Mouse (Mus musculus) hindbrain, postnatal 0 days (tissue): ENCODE results near the gene Son. TPM values are rescaled to one million over a fixed set of nuclear protein-coding genes. Genes with fewer than 3 reads are reported as not detected.

ENCODE experiments used
- ATAC-seq: fragments of 200-750 bp; cut with Nextera tagmentation; 2 replicates; pipeline ENCODE4 v1.8.0; 2017; ENCODE audit warnings: mild to moderate bottlenecking, moderate TSS enrichment, moderate library complexity
- DNase-seq: peaks from one replicate; pipeline ENCODE4 v3.0.0-alpha.2; 2015; ENCODE audit warnings: low spot score
- H3K27ac ChIP-seq: fragments of 300-500 bp; sonication (generic); 2 replicates; pipeline ENCODE4 v1.5.1; 2014; ENCODE audit warnings: mild to moderate bottlenecking
- H3K27me3 ChIP-seq: fragments of 300-500 bp; sonication (generic); 2 replicates; pipeline ENCODE4 v1.6.1; 2014; ENCODE audit warnings: low read length, mixed read lengths; ENCODE audit not compliant: insufficient read depth
- H3K36me3 ChIP-seq: fragments of 300-500 bp; sonication (generic); 2 replicates; pipeline ENCODE4 v1.6.1; 2014; ENCODE audit warnings: low read length, mixed read lengths; ENCODE audit not compliant: insufficient read depth
- H3K4me1 ChIP-seq: fragments of 300-500 bp; sonication (generic); 2 replicates; pipeline ENCODE4 v1.6.1; 2014; ENCODE audit warnings: antibody characterized with exemption, low read length, mixed read lengths; ENCODE audit not compliant: insufficient read depth
- H3K4me2 ChIP-seq: fragments of 300-500 bp; sonication (generic); 2 replicates; pipeline ENCODE4 v1.6.1; 2014; ENCODE audit warnings: low read depth, mild to moderate bottlenecking, low read length, moderate library complexity, mixed read lengths
- H3K4me3 ChIP-seq: fragments of 300-500 bp; sonication (generic); 2 replicates; pipeline ENCODE4 v1.5.1; 2014; ENCODE audit warnings: low read length
- H3K9ac ChIP-seq: fragments of 300-500 bp; sonication (generic); replicated peaks from 2 replicates; pipeline ENCODE4 v1.6.1; 2014; ENCODE audit warnings: mild to moderate bottlenecking, low read length, moderate library complexity, mixed read lengths
- H3K9me3 ChIP-seq: fragments of 300-500 bp; sonication (generic); 2 replicates; pipeline ENCODE4 v1.6.1; 2016; ENCODE audit warnings: low read length, mixed read lengths
- CTCF ChIP-seq: IDR thresholded peaks from 2 replicates; pipeline ENCODE4 v1.5.1; 2016; ENCODE audit warnings: antibody characterized with exemption, control low read depth, low read depth
- WGBS: fragments of 180-500 bp; shearing (Covaris S2); extraction: QIAGEN DNeasy Blood & Tissue Kit; methylation state at CpG from one replicate; pipeline ENCODE4 v1.1.7; 2014; 5-methylcytosine and 5-hydroxymethylcytosine counted together
- polyA plus RNA-seq: library from polyadenylated mRNA; unstranded; fragments of >200 nt; fragmentation: Nextera tagmentation; extraction: Ambion mirVana; gene quantifications from 2 replicates; pipeline ENCODE4 v1.2.1, GENCODE M21; 2015
- total RNA-seq: library from RNA; depleted of rRNA; stranded (reverse); fragments of >200 nt; gene quantifications from 2 replicates; pipeline ENCODE4 v1.2.3, GENCODE M21; 2014

The Son gene
- total and polyA plus RNA-seq, 2 experiments from 2014 or later = 95.3 to 246 TPM

DNA sequence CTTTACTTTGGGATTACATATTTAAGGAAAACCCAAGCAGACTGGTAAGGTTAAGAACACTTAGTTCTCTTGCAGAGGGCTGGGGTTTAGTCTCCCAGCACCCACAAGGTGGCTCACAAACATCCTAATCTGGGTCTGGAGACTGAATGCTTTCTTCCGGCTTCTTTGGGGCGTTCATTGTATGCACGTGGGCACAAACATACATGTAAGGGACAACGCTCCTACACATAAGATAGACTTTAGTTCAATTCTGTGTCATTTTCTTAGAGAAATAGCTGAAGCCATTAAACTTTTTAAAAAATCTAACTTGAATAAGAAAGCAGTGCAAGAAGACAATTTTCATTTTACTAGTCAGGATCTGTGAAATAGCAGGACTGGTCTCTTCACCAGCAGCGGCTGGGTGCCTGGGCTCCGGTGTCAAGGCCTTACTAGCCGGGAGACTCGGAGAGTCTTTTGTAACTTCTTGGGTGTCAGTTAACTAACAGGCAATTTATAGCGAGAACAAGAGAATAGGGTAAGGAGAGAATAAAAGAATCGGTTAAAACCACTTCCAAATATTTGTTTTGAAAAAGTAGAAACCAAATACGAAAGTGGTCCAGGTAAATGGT is 1.2 kb upstream of the Son start:
- Histone ChIP-seq H3K27me3 (no peaks in the 10 kb centered on the region), H3K27ac (peak overlapping the region; percentile 97; the same call in 1 of the 2 replicates), H3K4me1 (peaks cover 7% of the 10 kb centered on the region; the same call in 1 of the 2 replicates), H3K4me3 (peak overlapping the region; percentile 81), H3K4me2 (peak overlapping the region; percentile 76), H3K36me3 (no peaks in the 10 kb centered on the region; the same call in 1 of the 2 replicates), H3K9me3 (no peaks in the 10 kb centered on the region), H3K9ac (peak overlapping the region; percentile 74)
- peak; percentile 16; the same call in 1 of the 2 replicates for TF ChIP-seq CTCF
- under 1% methylated on average over 11 of the region's 11 CpGs for WGBS
- ATAC-seq (no peak), DNase-seq (peak; percentile 20)

- peak within 1 kb of the TSS; percentile 74 for H3K9ac ChIP-seq
- no peaks in the 10 kb centered on the region for H3K27me3 ChIP-seq
- H3K36me3 ChIP-seq = peaks cover 5% of the 10 kb centered on the region
- no peak for TF ChIP-seq CTCF
- peaks cover 7% of the 10 kb centered on the region; the same call in 1 of the 2 replicates for H3K4me1 ChIP-seq
- H3K4me3 ChIP-seq = peak within 1 kb of the TSS; percentile 81
- H3K9me3 ChIP-seq = no peaks in the 10 kb centered on the region
- under 1% methylated on average over 53 of the region's 59 CpGs for WGBS
- peak within 1 kb of the TSS; percentile 76 for H3K4me2 ChIP-seq
- H3K27ac ChIP-seq = peak within 1 kb of the TSS; percentile 97
- peak; percentile 88 for ATAC-seq
- peak; percentile 95 for DNase-seq
Measured at GRCm38 (mm10) chr16:91646681-91647419, 456 bp upstream of the Son start, which contains the start of gene Gart. Gene Gart, minus strand, starts transcription at chr16:91646952.

DNA sequence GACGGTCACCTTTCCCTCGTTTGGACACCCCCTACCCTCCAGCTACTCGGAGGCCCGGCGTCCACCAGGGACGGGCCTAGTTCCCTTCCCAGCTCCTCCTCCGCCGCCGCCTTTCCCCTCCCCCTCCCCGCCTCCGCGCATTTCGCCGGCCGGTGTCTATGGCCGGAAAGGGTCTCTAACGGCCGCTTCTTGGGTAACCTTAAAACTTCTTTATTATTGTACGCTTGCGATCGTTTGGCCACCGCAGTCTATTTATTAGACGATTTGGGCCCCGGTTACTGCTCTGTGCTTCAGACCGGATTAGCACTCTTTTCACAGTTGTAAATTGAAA is 879 bp downstream of the Son start:
- Histone ChIP-seq H3K27ac (peak overlapping the region; percentile 97), H3K27me3 (no peaks in the 10 kb centered on the region), H3K4me2 (peak overlapping the region; percentile 76), H3K4me1 (peaks cover 7% of the 10 kb centered on the region; the same call in 1 of the 2 replicates), H3K9ac (peak overlapping the region; percentile 74), H3K9me3 (no peaks in the 10 kb centered on the region), H3K4me3 (peak overlapping the region; percentile 81), H3K36me3 (peaks cover 12% of the 10 kb centered on the region)
- no peak for TF ChIP-seq CTCF
- 1% methylated on average over 24 of the region's 25 CpGs for WGBS
- peak; percentile 47 for ATAC-seq
- peak; percentile 73 for DNase-seq

GRCm38 (mm10) chr16:91649246-91649645 is 1.9 kb downstream of the Son start:
- DNase-seq (no peak), ATAC-seq (no peak)
- peaks cover 12% of the 10 kb centered on the region for H3K36me3 ChIP-seq
- no peak overlapping the region for H3K27ac ChIP-seq
- H3K9ac ChIP-seq = no peak overlapping the region
- no peaks in the 10 kb centered on the region for H3K9me3 ChIP-seq
- WGBS = 47% methylated on average over 3 of the region's 3 CpGs
- H3K4me2 ChIP-seq = peak overlapping the region; percentile 76
- H3K4me3 ChIP-seq = peak overlapping the region; percentile 81
- TF ChIP-seq CTCF = no peak
- peaks cover 7% of the 10 kb centered on the region; the same call in 1 of the 2 replicates for H3K4me1 ChIP-seq
- H3K27me3 ChIP-seq = no peaks in the 10 kb centered on the region

DNA sequence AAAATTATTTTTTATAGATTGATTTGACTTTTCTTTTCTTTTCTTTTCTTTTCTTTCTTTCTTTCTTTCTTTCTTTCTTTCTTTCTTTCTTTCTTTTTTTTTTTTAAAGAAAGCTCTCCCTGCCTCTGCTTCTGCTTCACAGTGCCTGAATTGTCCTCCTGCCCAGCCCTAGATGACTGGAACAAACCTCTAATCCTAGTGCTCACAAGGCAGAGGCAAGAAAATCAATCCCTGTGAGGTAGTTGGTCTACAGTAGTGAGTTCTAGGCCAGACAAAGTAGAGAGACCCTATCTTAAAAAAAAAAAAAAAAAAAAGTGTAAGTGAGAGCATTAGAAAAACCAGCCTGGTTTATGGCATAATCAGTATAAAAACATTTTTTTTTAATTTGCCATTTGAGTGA is 2.5 kb downstream of the Son start:
- no peak overlapping the region for H3K9ac ChIP-seq

DNA sequence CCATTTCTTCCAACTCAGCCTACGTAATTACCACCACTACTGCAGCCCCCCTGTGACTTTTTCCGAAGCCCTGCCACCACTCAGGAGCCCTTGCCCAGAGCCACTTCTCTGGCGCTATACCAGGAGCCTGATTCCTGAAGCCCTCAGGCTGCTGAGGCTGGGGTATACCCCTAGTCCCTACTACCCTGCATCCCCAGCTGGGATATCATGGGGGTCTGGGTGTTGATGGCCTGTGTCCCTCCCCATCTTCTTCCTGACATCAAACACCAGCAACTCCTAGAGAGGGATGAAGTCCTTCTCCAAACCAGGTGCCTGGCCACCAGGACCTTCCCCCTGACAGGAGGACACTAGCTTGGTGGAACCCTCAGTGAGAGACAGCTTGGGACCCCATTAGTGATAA is 4.9 kb downstream of the Son start:
- Histone ChIP-seq H3K4me2 (no peak overlapping the region), H3K36me3 (peaks cover 39% of the 10 kb centered on the region), H3K27me3 (no peaks in the 10 kb centered on the region), H3K4me3 (no peak overlapping the region), H3K27ac (no peak overlapping the region), H3K9ac (no peak overlapping the region), H3K9me3 (no peaks in the 10 kb centered on the region), H3K4me1 (peaks cover 7% of the 10 kb centered on the region; the same call in 1 of the 2 replicates)
- ATAC-seq = no peak
- TF ChIP-seq CTCF = no peak
- WGBS = 89% methylated on average over 3 of the region's 3 CpGs
- no peak for DNase-seq

More for the DNA sequence above, 2.5 kb downstream of the Son start:
- no peak overlapping the region for H3K4me3 ChIP-seq
- peaks cover 15% of the 10 kb centered on the region for H3K36me3 ChIP-seq
- peak overlapping the region; percentile 27; the same call in 1 of the 2 replicates for H3K4me2 ChIP-seq
- no peak for DNase-seq
- H3K9me3 ChIP-seq = no peaks in the 10 kb centered on the region
- TF ChIP-seq CTCF = no peak
- H3K4me1 ChIP-seq = peaks cover 7% of the 10 kb centered on the region; the same call in 1 of the 2 replicates
- no peak overlapping the region for H3K27ac ChIP-seq
- no peaks in the 10 kb centered on the region for H3K27me3 ChIP-seq
- no peak for ATAC-seq

GRCm38 (mm10) chr16:91655285-91655684 is 8.0 kb downstream of the Son start:
- no peak for ATAC-seq
- no peak for DNase-seq
- no peak for TF ChIP-seq CTCF
- Histone ChIP-seq H3K9ac (no peak overlapping the region), H3K4me3 (no peak overlapping the region), H3K4me1 (no peaks in the 10 kb centered on the region), H3K9me3 (no peaks in the 10 kb centered on the region), H3K27ac (no peak overlapping the region), H3K4me2 (no peak overlapping the region), H3K27me3 (no peaks in the 10 kb centered on the region), H3K36me3 (peaks cover 68% of the 10 kb centered on the region)
- 97% methylated on average over 9 of the region's 9 CpGs for WGBS
